Mouse (Mus musculus) macrophage (primary cell): ENCODE results near the gene Kif18a. TPM values are rescaled to one million over a fixed set of nuclear protein-coding genes. Genes with fewer than 3 reads are reported as not detected.

ENCODE experiments used
- H3K27ac ChIP-seq: fragments of 350-480 bp; formaldehyde crosslinking; 2 replicates; pipeline ENCODE4 v1.9.0; 2021
- H3K36me3 ChIP-seq: fragments of 350-480 bp; formaldehyde crosslinking; 2 replicates; pipeline ENCODE4 v1.9.0; 2021; ENCODE audit errors: inconsistent target
- H3K4me3 ChIP-seq: fragments of 350-480 bp; formaldehyde crosslinking; 2 replicates; pipeline ENCODE4 v1.9.0; 2021; ENCODE audit errors: inconsistent target
- H3K79me2 ChIP-seq: fragments of 350-480 bp; formaldehyde crosslinking; 2 replicates; pipeline ENCODE4 v1.9.0; 2021; ENCODE audit errors: inconsistent target
- WGBS: methylation state at CpG from one replicate; pipeline ENCODE4 v1.1.7; 2026; ENCODE audit warnings: inconsistent platforms; ENCODE audit not compliant: missing documents; 5-methylcytosine and 5-hydroxymethylcytosine counted together
- polyA plus RNA-seq: library from polyadenylated mRNA; stranded (reverse); fragments of 250-400 nt; gene quantifications from 3 replicates; pipeline ENCODE4 v1.2.4, GENCODE M21; 2018; ENCODE audit warnings: inconsistent platforms

Kif18a gene
- polyA plus RNA-seq, 1 experiment from 2014 or later = 1.1 TPM

DNA sequence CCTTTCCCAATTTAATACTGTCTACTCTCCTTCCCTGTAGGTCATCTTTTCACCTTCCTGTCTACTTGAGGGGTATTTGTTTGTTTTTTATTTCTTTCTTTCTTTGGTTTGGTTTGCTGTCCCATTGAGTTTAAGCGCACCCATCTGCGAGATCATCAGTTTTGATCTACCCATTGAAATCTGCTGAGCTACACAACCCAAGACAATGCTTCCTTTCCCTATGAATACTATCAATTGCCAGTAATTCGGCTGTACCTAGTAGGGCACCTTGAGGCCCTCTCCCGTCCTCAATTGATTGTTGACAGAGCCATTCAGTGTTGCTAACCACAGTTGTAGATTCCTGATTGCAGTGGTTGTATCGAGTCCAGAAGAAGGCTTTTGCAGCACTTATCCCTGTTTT, 30.8 kb downstream of the Kif18a start:
- 93% methylated on average over 5 of the region's 5 CpGs for WGBS
- no peaks in the 10 kb centered on the region for H3K79me2 ChIP-seq
- no peaks in the 10 kb centered on the region for H3K36me3 ChIP-seq
- H3K27ac ChIP-seq = no peak overlapping the region
- no peak overlapping the region for H3K4me3 ChIP-seq

DNA sequence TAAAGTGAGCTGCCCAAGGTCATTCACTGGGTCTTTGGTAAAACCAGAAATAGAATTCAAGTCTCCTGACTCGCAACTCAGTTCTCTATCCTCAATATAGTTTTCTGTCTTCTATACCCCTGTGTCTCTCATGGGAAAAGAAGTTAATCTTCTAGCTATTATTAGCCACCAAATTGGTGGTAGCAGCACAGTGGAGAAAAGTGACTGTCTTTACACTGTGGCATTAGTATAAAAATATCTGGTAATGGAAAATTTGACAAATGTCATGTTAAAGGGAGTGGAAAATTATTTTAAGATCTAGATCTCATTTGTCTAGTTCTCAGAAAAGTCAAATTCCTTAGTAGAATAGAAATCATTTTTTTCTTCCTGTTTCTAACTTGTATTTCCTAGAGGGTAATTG, 51.3 kb downstream of the Kif18a start:
- Histone ChIP-seq H3K36me3 (no peaks in the 10 kb centered on the region), H3K27ac (no peak overlapping the region), H3K4me3 (no peak overlapping the region), H3K79me2 (no peaks in the 10 kb centered on the region)
- 100% methylated on average over 1 of the region's 1 CpGs for WGBS

DNA sequence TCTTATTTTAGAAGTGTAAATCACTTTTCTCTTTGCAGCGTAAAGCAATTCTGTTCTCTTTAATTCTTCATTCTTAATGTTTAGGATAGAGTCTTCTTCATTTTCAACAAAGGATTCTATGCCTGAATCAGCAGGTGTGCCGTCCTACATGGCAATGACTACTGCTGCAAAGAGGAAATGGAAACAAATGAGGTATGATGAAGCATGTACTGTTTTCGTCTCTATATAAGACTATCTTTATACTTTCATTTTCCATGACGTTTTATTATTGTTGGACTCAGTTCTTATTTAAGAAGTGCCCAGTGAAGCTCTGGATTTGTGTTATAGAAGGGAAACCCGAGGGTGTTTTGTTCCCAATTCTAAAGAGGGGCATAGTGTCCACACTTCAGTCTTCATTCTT, 53.7 kb downstream of the Kif18a start:
- H3K27ac ChIP-seq = no peak overlapping the region
- no peaks in the 10 kb centered on the region for H3K79me2 ChIP-seq
- H3K36me3 ChIP-seq = no peaks in the 10 kb centered on the region
- WGBS = 89% methylated on average over 5 of the region's 5 CpGs
- H3K4me3 ChIP-seq = no peak overlapping the region

DNA sequence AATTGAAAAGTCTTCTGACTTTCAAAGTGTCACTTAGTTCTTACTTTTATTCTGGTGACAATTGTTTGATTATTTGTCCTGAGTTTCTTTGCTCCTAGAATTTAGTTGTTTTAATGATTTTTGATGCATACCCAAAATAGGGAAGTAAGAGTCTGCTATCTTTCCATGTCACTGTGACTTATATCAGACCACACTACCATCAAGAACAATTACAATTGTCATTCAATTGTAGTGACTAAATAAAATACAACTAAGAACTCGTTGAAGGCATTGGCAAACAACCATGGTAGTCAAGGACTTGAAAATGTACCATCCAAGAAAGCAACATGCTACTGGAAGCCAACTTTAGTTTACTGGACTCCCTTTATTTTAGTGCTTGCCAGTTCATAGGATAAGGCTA, 55.2 kb downstream of the Kif18a start:
- Histone ChIP-seq H3K27ac (no peak overlapping the region), H3K36me3 (no peaks in the 10 kb centered on the region), H3K79me2 (no peaks in the 10 kb centered on the region), H3K4me3 (no peak overlapping the region)
- 45% methylated on average over 1 of the region's 1 CpGs for WGBS

DNA sequence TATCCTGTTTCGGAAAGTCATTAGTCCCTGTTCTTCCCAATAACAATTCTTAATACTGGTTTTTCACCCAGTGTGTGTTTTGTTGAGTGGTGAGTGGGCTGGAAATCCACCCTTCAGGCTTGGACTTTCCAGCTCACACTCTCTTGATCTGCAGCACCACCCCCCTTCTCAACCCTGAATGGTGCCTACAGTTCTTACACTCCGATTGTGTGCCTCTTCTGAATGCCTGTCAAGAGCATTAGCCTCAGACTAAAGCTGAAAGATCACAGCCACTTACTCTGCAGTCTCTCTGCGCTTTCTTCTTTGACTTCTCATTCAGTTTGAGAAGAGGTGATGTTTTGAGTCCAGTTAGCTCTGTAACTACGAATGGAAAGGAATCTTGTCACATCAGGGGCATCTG, 64.8 kb downstream of the Kif18a start:
- WGBS = 95% methylated on average over 4 of the region's 4 CpGs
- Histone ChIP-seq H3K79me2 (no peaks in the 10 kb centered on the region), H3K27ac (no peak overlapping the region), H3K4me3 (no peak overlapping the region), H3K36me3 (no peaks in the 10 kb centered on the region)

DNA sequence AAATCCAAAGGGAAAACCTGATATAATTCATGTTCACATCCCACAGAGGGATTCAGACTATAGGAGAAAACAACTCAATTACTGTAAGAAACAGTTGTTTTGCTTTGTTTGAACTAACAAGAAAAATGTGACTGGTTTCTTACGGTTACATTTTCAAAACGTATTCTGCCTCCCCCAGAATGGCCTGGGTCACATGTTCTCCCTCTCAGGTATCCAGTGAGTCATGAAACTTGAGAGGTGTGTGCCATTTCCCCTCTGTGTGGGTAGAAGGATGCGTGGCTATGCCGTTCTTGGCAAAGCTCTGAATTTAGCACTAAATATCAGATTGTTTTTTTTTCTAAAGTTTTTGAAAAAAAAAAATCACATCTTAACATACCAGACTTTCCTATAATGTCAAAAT, 68.2 kb downstream of the Kif18a start:
- H3K79me2 ChIP-seq = no peaks in the 10 kb centered on the region
- no peak overlapping the region for H3K4me3 ChIP-seq
- 95% methylated on average over 4 of the region's 4 CpGs for WGBS
- no peak overlapping the region for H3K27ac ChIP-seq
- H3K36me3 ChIP-seq = no peaks in the 10 kb centered on the region

DNA sequence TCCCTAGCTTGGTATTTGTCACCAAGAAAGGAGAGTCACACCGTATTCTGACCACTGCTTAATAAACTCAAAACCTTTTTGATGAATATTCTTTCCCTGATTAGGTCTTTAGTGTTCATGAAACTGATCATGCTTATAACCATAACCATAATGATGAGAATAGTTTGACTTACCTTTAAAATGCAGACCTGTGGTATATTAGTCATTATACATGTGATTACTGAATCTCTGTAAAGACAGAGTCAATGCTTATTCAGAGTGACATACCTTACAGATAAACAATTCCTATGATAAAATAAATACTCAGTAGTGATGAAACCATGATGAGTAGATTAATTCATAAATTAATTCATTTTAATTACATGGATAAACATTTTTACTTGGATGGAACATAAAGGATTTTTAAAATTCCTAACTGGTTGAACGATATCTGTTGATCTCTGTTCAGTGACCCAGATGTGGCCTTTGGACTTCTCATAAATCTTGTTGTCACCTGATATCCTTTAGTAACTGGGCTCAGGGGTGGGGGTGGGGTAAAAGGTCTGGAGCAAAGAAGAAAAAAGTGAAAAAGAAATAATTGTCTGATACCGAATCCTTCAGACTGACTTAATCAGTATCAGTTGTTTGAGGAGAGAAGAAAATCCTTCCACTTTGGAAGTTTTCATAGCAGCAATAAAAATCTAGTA, 78.1 kb downstream of the Kif18a start:
- Histone ChIP-seq H3K36me3 (no peaks in the 10 kb centered on the region), H3K4me3 (no peak overlapping the region), H3K27ac (no peak overlapping the region), H3K79me2 (no peaks in the 10 kb centered on the region)
- 71% methylated on average over 3 of the region's 3 CpGs for WGBS

DNA sequence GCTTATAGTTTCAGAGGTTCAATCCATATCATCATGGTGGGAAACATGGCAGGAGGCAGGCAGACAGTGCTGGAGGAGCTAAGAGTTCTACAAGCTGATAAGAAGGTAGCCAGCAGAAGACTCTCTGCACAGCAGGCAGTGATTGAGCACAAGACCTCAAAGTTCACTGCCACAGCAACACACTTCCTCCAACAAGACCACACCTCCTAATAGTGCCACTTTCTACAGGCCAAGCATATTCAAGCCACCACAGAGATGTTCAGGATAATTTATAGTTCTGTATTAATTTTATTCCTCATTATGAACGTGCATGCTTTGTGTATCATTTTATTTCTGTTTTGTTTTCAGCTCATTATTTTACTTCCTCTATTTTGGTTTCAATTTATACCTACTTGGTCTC, 85.4 kb downstream of the Kif18a start:
- no peak overlapping the region for H3K27ac ChIP-seq
- no peaks in the 10 kb centered on the region for H3K79me2 ChIP-seq
- no peak overlapping the region for H3K4me3 ChIP-seq
- 0% methylated on average over 1 of the region's 1 CpGs for WGBS
- H3K36me3 ChIP-seq = no peaks in the 10 kb centered on the region

DNA sequence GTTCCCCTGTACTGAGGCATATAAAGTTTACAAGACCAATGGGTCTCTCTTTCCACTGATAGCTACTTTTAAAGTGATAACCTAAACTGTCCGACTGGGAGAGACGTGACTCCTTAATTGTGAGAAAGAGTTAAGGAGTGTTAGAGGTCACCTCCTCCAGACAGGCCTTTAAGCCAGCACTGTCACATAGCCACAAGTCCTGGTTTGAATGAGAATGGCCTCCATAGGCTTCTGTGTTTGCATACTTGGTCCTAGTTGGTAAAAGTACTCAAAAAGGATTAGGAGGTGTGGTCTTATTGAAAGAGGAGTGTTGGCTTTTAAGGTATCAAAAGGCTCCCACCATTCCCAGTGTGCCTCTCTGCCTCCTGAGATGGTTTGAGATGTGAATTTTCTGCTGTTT, 94.3 kb downstream of the Kif18a start:
- 91% methylated on average over 2 of the region's 2 CpGs for WGBS
- H3K27ac ChIP-seq = no peak overlapping the region
- H3K36me3 ChIP-seq = no peaks in the 10 kb centered on the region
- H3K4me3 ChIP-seq = no peak overlapping the region
- no peaks in the 10 kb centered on the region for H3K79me2 ChIP-seq

DNA sequence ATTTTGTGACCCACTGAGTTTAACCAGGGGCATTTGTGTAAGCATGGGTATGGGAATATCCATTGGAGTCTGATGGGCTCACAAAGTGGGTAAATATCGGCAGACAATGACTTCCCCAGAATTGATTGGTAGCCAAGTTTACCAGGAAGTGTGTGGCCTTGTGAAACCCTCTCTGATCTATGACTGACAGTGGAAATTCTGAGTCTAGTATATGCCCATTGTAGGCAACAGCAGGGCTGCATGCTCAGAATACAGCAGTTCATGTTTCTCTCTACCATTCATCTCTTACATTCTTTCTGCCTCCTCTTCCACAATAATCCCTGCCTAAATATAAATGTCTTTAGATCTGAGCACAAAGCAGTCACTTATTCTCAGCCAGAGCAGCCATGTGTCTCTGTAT, 103.5 kb downstream of the Kif18a start:
- Histone ChIP-seq H3K27ac (no peak overlapping the region), H3K79me2 (no peaks in the 10 kb centered on the region), H3K4me3 (no peak overlapping the region), H3K36me3 (no peaks in the 10 kb centered on the region)
- WGBS = 60% methylated on average over 1 of the region's 1 CpGs

DNA sequence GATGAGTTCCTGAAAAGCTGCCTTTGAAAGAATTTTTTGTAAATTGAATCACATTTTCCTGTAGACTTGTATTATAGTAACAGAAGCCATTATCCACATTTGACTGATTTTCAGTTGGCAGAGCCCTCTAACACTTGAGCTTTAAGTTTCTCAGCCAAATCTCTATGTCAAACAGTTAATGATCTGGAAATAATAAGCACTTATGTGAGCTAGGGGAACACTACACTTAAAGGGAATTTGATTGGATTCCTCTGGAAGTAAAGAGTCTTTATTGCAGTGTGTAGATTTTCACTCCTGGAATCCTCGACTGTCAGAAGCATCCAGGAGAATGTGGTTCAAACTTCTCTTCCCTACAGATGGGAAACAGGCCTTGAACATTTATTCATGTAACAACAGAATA, 105.7 kb downstream of the Kif18a start:
- no peaks in the 10 kb centered on the region for H3K36me3 ChIP-seq
- 75% methylated on average over 1 of the region's 1 CpGs for WGBS
- no peak overlapping the region for H3K27ac ChIP-seq
- H3K79me2 ChIP-seq = no peaks in the 10 kb centered on the region
- H3K4me3 ChIP-seq = no peak overlapping the region

DNA sequence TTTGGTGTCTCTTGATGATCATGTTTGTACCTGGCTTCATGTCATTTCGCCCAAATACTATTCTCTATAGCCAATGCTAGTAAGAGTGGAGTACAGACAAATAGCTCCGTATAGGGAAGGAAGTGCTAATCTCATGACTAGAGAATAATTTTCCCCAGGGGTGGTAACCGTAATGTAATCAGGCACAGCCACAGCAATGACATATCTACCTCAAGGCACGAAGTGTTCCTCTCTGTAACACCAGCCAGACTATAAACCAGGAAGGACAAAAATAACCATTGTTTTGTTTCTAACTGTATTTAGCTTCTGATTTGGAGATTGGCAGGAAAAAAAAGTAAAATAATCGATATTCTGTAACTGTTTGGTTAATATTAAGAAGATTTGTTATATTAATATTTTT, 108.2 kb downstream of the Kif18a start:
- Histone ChIP-seq H3K4me3 (no peak overlapping the region), H3K79me2 (no peaks in the 10 kb centered on the region), H3K36me3 (no peaks in the 10 kb centered on the region), H3K27ac (no peak overlapping the region)
- WGBS = 16% methylated on average over 5 of the region's 5 CpGs

DNA sequence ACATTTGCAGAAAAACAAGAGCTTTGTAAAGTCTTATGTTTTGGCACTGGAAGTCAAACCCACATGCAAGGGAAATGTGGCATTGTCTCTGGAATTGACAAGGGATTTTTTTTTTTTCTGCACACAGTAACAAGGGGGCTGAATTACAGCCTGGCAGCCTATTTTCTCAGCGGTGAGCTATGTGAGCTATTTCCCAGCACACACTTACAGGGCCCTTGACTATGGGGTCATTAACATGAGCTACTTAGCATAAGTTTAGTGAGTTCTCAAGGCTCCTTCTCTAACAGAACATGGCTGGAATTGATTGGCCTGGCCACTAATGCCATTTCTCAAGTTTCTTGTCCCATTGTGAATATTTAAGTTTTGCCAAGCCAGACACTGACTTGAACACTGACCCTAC, 109.4 kb downstream of the Kif18a start:
- Histone ChIP-seq H3K79me2 (no peaks in the 10 kb centered on the region), H3K27ac (no peak overlapping the region), H3K4me3 (no peak overlapping the region), H3K36me3 (no peaks in the 10 kb centered on the region)
- WGBS = 67% methylated on average over 1 of the region's 1 CpGs
